Mouse (Mus musculus) CH12.LX (cell line): ENCODE results near the gene Map6.

Experiments used
- CHD2 ChIP-seq: IDR thresholded peaks from 2 replicates; pipeline ENCODE4 v1.6.1; 2011; ENCODE audit warnings: low read length, improper control_type of control experiment
- CTCF ChIP-seq, 2 experiments: IDR thresholded peaks in 1 of 2; conservative IDR thresholded peaks in 1 of 2; 2 replicates each; pipeline ENCODE4 v1.5.1; 2011 to 2012; ENCODE audit warnings: low read depth in 2 of 2, low read length in 2 of 2, improper control_type of control experiment in 1 of 2, inconsistent platforms in 1 of 2, mild to moderate bottlenecking in 1 of 2, moderate library complexity in 1 of 2
- ELF1 ChIP-seq: IDR thresholded peaks from 2 replicates; pipeline ENCODE4 v1.6.1; 2014; ENCODE audit warnings: low read depth, mild to moderate bottlenecking, inconsistent platforms, low read length, improper control_type of control experiment
- ETS1 ChIP-seq: conservative IDR thresholded peaks from 2 replicates; pipeline ENCODE4 v1.6.1; 2012; ENCODE audit warnings: low read depth, mild to moderate bottlenecking, inconsistent platforms, low read length, improper control_type of control experiment, moderate library complexity
- MAFK ChIP-seq: IDR thresholded peaks from 2 replicates; pipeline ENCODE4 v1.6.1; 2011; ENCODE audit warnings: low read length, improper control_type of control experiment; ENCODE audit not compliant: insufficient replicate concordance
- MXI1 ChIP-seq: IDR thresholded peaks from 2 replicates; pipeline ENCODE4 v1.6.1; 2011; ENCODE audit warnings: mild to moderate bottlenecking, low read depth, low read length, improper control_type of control experiment
- NRF1 ChIP-seq: IDR thresholded peaks from 2 replicates; pipeline ENCODE4 v1.6.1; 2014; ENCODE audit warnings: low read depth, mild to moderate bottlenecking, inconsistent platforms, low read length, improper control_type of control experiment, moderate library complexity
- POLR2A ChIP-seq: IDR thresholded peaks from 2 replicates; pipeline ENCODE4 v1.6.1; 2011; ENCODE audit warnings: low read depth, mild to moderate bottlenecking, improper control_type of control experiment, low read length
- TCF12 ChIP-seq: IDR thresholded peaks from 2 replicates; pipeline ENCODE4 v1.6.1; 2014; ENCODE audit warnings: low read depth, mild to moderate bottlenecking, inconsistent platforms, low read length, improper control_type of control experiment
- ZKSCAN1 ChIP-seq: IDR thresholded peaks from 2 replicates; pipeline ENCODE4 v1.6.1; 2012; ENCODE audit warnings: low read depth, inconsistent platforms, low read length, improper control_type of control experiment, borderline replicate concordance

GRCm38 (mm10) chr7:99322691-99323320, 55.6 kb downstream of the Map6 start:
- TF ChIP-seq ZKSCAN1 (no peak), MXI1 (no peak), POLR2A (no peak), CHD2 (no peak), ELF1 (no peak), NRF1 (no peak), TCF12 (no peak), MAFK (no peak), ETS1 (no peak), CTCF (conservative IDR thresholded peaks at IDR 0.05 in 1 of 2, IDR thresholded peaks at IDR 0.05 in 1 of 2; ENCODE audit: low read depth in 2 of 2, low read length in 2 of 2) (no peak)
